ENCODE assay signal across 10 mouse cellular contexts in genomic region chr6:127541617-127542374, GRCm38 (mm10). TPM values are rescaled to one million over a fixed set of nuclear protein-coding genes. Genes with fewer than 3 reads are reported as not detected.
DNase-seq lines count a peak whose midpoint lies in the region; ATAC-seq and TF ChIP-seq lines count a peak whose summit lies in the region.
"Had no signal": no experiment of that assay in that cellular context is flagged by ENCODE, and none has a peak within 500 bp of the region (broad histone marks: within the 10 kb centered on the region; RNA-seq: fewer than 3 reads in every experiment).

No protein-coding gene starts in this region.

- H3K4me2 ChIP-seq in forebrain, embryonic 16.5 days (ENCODE audit: low read length), result no peak overlapping the region
- no peak overlapping the region for H3K4me2 ChIP-seq in hindbrain, postnatal 0 days (ENCODE audit: low read depth, low read length)
- no peak overlapping the region for H3K4me2 ChIP-seq in midbrain, embryonic 15.5 days
- H3K4me2 ChIP-seq: embryonic facial prominence, embryonic 12.5 days had no signal

- no peak overlapping the region for H3K27ac ChIP-seq in spleen, adult 2 months (ENCODE audit: insufficient read depth, low read length)
- H3K27ac ChIP-seq in forebrain, embryonic 16.5 days (ENCODE audit: low read length), result no peak overlapping the region
- no peak overlapping the region for H3K27ac ChIP-seq in hindbrain, postnatal 0 days
- H3K27ac ChIP-seq in midbrain, embryonic 15.5 days, result no peak overlapping the region
- no peak overlapping the region for H3K27ac ChIP-seq in thymus, adult 2 months (ENCODE audit: control insufficient read depth, insufficient read depth, low read length)
- H3K27ac ChIP-seq: embryonic facial prominence, embryonic 12.5 days had no signal

- no peaks in the 10 kb centered on the region for H3K4me1 ChIP-seq in spleen, adult 2 months (ENCODE audit: control insufficient read depth, insufficient read depth, insufficient read length)
- H3K4me1 ChIP-seq in forebrain, embryonic 16.5 days (replicated peaks; ENCODE audit: control insufficient read depth, insufficient read depth, low read length), result peaks cover 2% of the 10 kb centered on the region; the same call in 1 of the 2 replicates
- H3K4me1 ChIP-seq in hindbrain, postnatal 0 days (ENCODE audit: insufficient read depth, low read length), result no peaks in the 10 kb centered on the region; the same call in 1 of the 2 replicates
- H3K4me1 ChIP-seq in midbrain, embryonic 15.5 days, result peaks cover 5% of the 10 kb centered on the region; the same call in 1 of the 2 replicates
- no peaks in the 10 kb centered on the region for H3K4me1 ChIP-seq in thymus, adult 2 months (replicated peaks; ENCODE audit: control insufficient read depth, insufficient read depth, low read length)
- H3K4me1 ChIP-seq: embryonic facial prominence, embryonic 12.5 days had no signal

- H3K36me3 ChIP-seq in spleen, adult 2 months (ENCODE audit: control insufficient read depth, insufficient read depth, low read length), result no peaks in the 10 kb centered on the region
- no peaks in the 10 kb centered on the region for H3K36me3 ChIP-seq in forebrain, embryonic 16.5 days (ENCODE audit: control insufficient read depth, insufficient read depth)
- no peaks in the 10 kb centered on the region for H3K36me3 ChIP-seq in hindbrain, postnatal 0 days (ENCODE audit: insufficient read depth, low read length)
- H3K36me3 ChIP-seq in midbrain, embryonic 15.5 days (replicated peaks), result no peaks in the 10 kb centered on the region
- no peaks in the 10 kb centered on the region for H3K36me3 ChIP-seq in thymus, adult 2 months (ENCODE audit: control insufficient read depth, insufficient read depth, low read length)
- H3K36me3 ChIP-seq: embryonic facial prominence, embryonic 12.5 days had no signal

- DNase-seq in spleen, adult 2 months (ENCODE audit: low read depth in 1 of 2, low spot score in 2 of 2), result peak; percentile 29 to 31
- DNase-seq in spleen, postnatal 14 days (ENCODE audit: low spot score in 2 of 2), result no peak
- peak; percentile 50 for DNase-seq in c-Kit-positive CD71-positive TER-119-positive erythroid progenitor cells, embryonic 14.5 days (ENCODE audit: low spot score)
- peak; percentile 94 for DNase-seq in hindbrain, postnatal 0 days (ENCODE audit: low spot score)
- DNase-seq in left cerebral cortex, adult 18-20 months (ENCODE audit: low spot score in 2 of 2), result peak; percentile 69 to 73
- DNase-seq in thymus, adult 2 months, result peak; percentile 64

- no peak overlapping the region for H3K4me3 ChIP-seq in spleen, adult 2 months (ENCODE audit: extremely low read depth, insufficient read depth, insufficient read length)
- H3K4me3 ChIP-seq in forebrain, embryonic 16.5 days (replicated peaks; ENCODE audit: low read length), result no peak overlapping the region
- H3K4me3 ChIP-seq in hindbrain, postnatal 0 days (ENCODE audit: low read length), result no peak overlapping the region
- H3K4me3 ChIP-seq in midbrain, embryonic 15.5 days, result no peak overlapping the region
- H3K4me3 ChIP-seq in thymus, adult 2 months (ENCODE audit: control insufficient read depth, insufficient read depth, low read length), result no peak overlapping the region
- H3K4me3 ChIP-seq: embryonic facial prominence, embryonic 12.5 days; myocyte had no signal

- 40% methylated on average over 18 of the region's 18 CpGs for WGBS in spleen, adult 2 months
- 39% methylated on average over 18 of the region's 18 CpGs for WGBS in forebrain, embryonic 16.5 days
- 31% methylated on average over 18 of the region's 18 CpGs for WGBS in hindbrain, postnatal 0 days
- 30% methylated on average over 18 of the region's 18 CpGs for WGBS in midbrain, embryonic 15.5 days
- 43% methylated on average over 18 of the region's 18 CpGs for WGBS in thymus, adult 2 months

- H3K27me3 ChIP-seq in spleen, adult 2 months (ENCODE audit: control insufficient read depth, insufficient read depth, low read length), result no peaks in the 10 kb centered on the region
- no peaks in the 10 kb centered on the region for H3K27me3 ChIP-seq in forebrain, embryonic 16.5 days (replicated peaks; ENCODE audit: control insufficient read depth, insufficient read depth, low read length)
- H3K27me3 ChIP-seq in hindbrain, postnatal 0 days (ENCODE audit: insufficient read depth, low read length), result no peaks in the 10 kb centered on the region; the same call in 1 of the 2 replicates
- no peaks in the 10 kb centered on the region for H3K27me3 ChIP-seq in midbrain, embryonic 15.5 days (replicated peaks)
- no peaks in the 10 kb centered on the region for H3K27me3 ChIP-seq in thymus, adult 2 months (ENCODE audit: control insufficient read depth, insufficient read depth, low read length)
- H3K27me3 ChIP-seq: embryonic facial prominence, embryonic 12.5 days had no signal

- TF ChIP-seq POLR2A in spleen, adult 2 months (IDR thresholded peaks at IDR 0.05; ENCODE audit: low read depth, low read length), result no peak
- no peak for TF ChIP-seq POLR2A in thymus, adult 2 months (IDR thresholded peaks at IDR 0.05; ENCODE audit: control insufficient read depth, extremely low read depth, insufficient read depth, low read length, poor library complexity)

- TF ChIP-seq CTCF in spleen, adult 2 months (IDR thresholded peaks at IDR 0.05; ENCODE audit: extremely low read depth, insufficient read depth, insufficient read length, insufficient replicate concordance), result peak; percentile 67; the same call in 1 of the 2 replicates
- TF ChIP-seq CTCF in hindbrain, postnatal 0 days (IDR thresholded peaks at IDR 0.05; ENCODE audit: low read depth), result peak; percentile 90
- no peak for TF ChIP-seq CTCF in thymus, adult 2 months (IDR thresholded peaks at IDR 0.05; ENCODE audit: borderline replicate concordance, control insufficient read depth, extremely low read depth, insufficient read depth, low read length, poor library complexity)

- H3K9me3 ChIP-seq in forebrain, embryonic 16.5 days (ENCODE audit: control insufficient read depth, low read length), result no peaks in the 10 kb centered on the region
- H3K9me3 ChIP-seq in hindbrain, postnatal 0 days (ENCODE audit: low read length), result no peaks in the 10 kb centered on the region
- no peaks in the 10 kb centered on the region for H3K9me3 ChIP-seq in midbrain, embryonic 15.5 days
- H3K9me3 ChIP-seq: embryonic facial prominence, embryonic 12.5 days had no signal

- H3K9ac ChIP-seq in forebrain, embryonic 16.5 days (replicated peaks; ENCODE audit: low read depth, low read length), result no peak overlapping the region
- H3K9ac ChIP-seq in hindbrain, postnatal 0 days (replicated peaks; ENCODE audit: low read length), result no peak overlapping the region
- no peak overlapping the region for H3K9ac ChIP-seq in midbrain, embryonic 15.5 days
- H3K9ac ChIP-seq: embryonic facial prominence, embryonic 12.5 days had no signal

- peak; percentile 85 for ATAC-seq in forebrain, embryonic 16.5 days
- peak; percentile 86 for ATAC-seq in hindbrain, postnatal 0 days
- peak; percentile 85 for ATAC-seq in midbrain, embryonic 15.5 days (replicated peaks)

RNA-seq across cellular contexts. Expression of gene Cracr2a, which starts 19.3 kb away (rescaled TPM):
- 3.4 and 4.0 TPM in 2 replicates for polyA plus RNA-seq in spleen, adult 2 months (2012; rRNA removed)
- 0.16 and 0.32 TPM in 2 replicates for polyA plus RNA-seq in forebrain, embryonic 16.5 days (2015; fragmentation: Nextera tagmentation; extraction: Ambion mirVana)
- total RNA-seq in hindbrain, postnatal 0 days (2014; rRNA removed), result 0.47 and 0.52 TPM in 2 replicates
- polyA plus RNA-seq in hindbrain, postnatal 0 days (2015; fragmentation: Nextera tagmentation; extraction: Ambion mirVana), result 1.0 and 1.1 TPM in 2 replicates
- total RNA-seq in left cerebral cortex, adult 18-20 months (2021), result 1 to 10 TPM; 1.5 to 3.0 TPM
- 0.11 and 0.74 TPM in 2 replicates for polyA plus RNA-seq in midbrain, embryonic 15.5 days (2015; fragmentation: Nextera tagmentation; extraction: Ambion mirVana)
- polyA plus RNA-seq in thymus, adult 2 months (2012; rRNA removed), result 6.2 and 6.6 TPM in 2 replicates
- polyA plus RNA-seq: myocyte had no signal

Comparison
In these comparisons a context has a peak if more than half of its experiments do, and no peak if none do; other contexts are left out.
1. DNase-seq: peak in spleen, adult 2 months (2 of 2), c-Kit-positive CD71-positive TER-119-positive erythroid progenitor cells, embryonic 14.5 days (single experiment), hindbrain, postnatal 0 days (single experiment), left cerebral cortex, adult 18-20 months (2 of 2) and thymus, adult 2 months (single experiment); none in spleen, postnatal 14 days (0 of 2).
2. Peak in every context shown above with its lines, with median percentiles within 50 percentile points of each other: ATAC-seq.